Mouse (Mus musculus) neutrophil, adult 5-6 weeks (primary cell): ENCODE measurements around the gene Pprc1. TPM values are rescaled to one million over a fixed set of nuclear protein-coding genes. Genes with fewer than 3 reads are reported as not detected.

Source experiments
- ATAC-seq: fragments of 151-379, 151-347 bp; 2 replicates; pipeline ENCODE4 v1.8.0; 2017; ENCODE audit warnings: mild to moderate bottlenecking, moderate TSS enrichment; ENCODE audit not compliant: insufficient number of reproducible peaks, poor library complexity, low FRiP score, severe bottlenecking; ENCODE audit errors: extremely low read depth
- total RNA-seq: library from RNA; stranded (forward); fragments of 200-1000 nt; gene quantifications from 2 replicates; pipeline ENCODE4 v1.2.3, GENCODE M21; 2017

The Pprc1 gene
- total RNA-seq, 1 experiment from 2014 or later = 9.7 TPM

DNA sequence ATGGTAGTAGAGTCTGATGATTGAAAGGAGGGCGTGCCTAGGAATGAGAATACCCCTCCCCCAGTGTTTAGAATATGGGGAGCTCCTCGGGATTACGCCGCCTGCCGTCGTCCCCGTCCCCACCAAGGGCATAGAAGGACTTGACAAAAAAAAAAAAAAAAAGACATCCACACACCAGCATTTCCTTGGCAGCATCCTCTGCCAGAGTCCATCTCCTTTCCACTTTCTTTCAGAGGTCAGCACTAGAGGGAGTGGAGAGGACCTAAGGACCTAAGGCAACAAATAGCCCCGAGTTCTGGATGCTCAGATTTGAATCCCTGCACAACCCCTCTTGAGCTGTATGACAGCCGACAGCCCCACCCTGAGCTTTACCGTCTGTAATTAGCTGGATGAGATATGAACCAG is 1.9 kb downstream of the Pprc1 start:
- ATAC-seq = no peak

DNA sequence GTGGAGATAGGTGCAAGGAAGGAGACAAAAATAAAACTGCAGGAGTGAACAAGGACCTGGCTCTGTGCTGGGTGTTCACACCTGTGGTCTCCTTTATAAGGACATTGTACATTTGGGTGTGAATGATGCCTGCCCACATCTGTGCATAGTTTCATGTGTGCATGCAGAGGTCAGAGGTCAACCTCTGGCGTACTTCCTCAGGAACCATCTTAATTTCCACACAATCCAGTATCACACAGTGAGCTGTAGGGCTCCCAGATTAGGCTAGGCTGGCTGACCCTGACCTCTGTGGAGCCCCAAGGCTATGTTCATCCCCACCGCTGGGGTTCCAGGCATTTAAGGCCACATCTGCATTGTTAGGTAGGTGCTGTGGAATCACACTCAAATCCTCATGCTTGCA is 2.7 kb downstream of the Pprc1 start:
- ATAC-seq = no peak

DNA sequence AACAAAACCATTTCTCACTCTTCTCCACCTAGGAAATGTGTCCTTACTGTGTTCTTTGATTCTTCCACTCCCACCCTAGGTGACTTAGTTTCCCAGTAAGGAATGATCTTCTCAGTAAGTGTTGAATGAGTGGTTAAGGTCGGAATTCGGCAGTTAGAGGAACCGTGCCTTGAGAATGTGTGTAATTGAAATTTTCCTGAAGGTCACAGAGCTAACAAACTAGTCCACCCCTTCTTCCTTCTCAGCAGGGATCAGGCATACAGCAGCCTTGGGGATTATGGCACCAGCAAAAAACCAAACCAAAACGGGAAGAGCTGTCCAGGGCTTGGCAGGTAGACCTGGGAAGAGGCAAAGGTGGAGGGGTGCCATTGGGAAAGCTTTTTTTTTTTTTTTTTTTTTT is 4.4 kb downstream of the Pprc1 start:
- no peak for ATAC-seq

DNA sequence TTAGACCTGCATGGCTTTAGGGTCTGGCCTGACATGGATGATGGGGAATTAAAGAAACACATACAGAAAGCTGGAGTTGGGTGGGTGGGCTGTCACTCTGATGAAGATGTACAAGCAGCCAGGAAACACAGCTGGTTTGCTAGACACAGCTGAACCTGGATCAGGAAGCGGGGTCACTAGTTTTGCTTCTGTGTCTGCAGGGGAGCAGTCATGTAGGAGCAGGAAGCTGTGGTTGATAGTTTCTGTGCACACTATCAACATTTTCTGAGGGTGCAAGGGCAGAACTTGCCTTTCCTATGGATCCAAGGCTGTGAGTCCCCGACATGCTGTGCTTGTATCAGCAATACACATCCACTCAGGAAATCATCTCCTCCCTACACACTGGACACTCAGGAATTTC is 5.8 kb downstream of the Pprc1 start:
- ATAC-seq = peak; percentile 40; the same call in 1 of the 2 replicates

DNA sequence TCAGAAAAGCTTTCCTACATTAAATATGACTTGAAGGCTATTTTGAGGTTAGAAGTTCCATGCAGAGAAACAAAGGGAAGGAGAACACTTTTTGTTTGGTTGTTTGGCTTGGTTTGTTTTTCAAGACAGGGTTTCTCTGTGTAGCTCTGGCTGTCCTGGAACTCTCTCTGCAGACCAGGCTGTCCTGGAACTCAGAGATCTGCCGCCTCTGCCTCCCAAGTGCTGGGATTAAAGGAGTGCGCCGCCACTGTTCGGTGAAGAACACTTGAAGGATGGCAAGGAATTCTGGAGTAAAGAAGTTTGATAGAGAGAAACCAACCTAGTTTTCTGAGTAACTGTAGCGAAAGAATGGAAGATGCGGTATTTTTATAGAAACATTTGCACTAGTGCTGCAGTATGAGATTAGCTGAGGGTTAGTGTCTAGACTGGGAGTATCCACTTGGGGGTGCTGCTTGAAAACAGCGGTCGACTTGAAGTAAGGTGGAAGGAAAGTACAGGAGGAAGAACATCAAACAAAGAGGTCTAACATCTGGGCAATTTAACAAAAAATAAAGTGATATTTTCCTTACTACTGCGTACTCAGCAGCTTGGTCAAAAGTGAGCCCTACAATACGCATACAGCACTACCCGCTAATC is 11.2 kb downstream of the Pprc1 start:
- ATAC-seq = peak; percentile 82

DNA sequence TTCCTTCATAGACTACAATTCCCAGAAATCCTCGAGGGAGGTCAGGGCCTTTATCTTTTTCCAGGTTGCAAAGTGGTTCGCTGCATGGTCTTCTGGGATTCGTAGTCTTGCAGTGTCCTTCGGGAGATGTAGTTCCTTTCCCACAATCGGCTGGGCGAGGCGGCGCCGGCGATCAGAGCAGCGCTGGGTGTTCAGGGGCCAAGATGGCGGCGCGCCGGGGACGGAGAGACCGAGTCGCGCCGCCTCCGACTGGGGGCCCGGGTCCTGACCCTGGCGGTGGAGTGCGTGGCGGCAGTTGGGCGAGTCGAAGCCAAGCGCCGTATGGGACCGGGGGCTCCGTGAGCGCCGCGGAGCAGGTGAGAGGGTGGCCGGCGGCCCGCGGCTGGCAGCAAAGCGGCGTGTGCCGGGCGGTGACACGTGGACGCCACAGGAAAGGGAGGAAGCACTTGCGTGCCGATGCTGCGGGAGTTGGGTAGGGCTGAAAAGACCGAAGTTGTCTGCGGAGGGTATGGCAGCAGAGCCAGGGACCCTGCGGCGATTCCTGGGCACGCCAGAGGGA is 11.8 kb downstream of the Pprc1 start:
- peak; percentile 96 for ATAC-seq

DNA sequence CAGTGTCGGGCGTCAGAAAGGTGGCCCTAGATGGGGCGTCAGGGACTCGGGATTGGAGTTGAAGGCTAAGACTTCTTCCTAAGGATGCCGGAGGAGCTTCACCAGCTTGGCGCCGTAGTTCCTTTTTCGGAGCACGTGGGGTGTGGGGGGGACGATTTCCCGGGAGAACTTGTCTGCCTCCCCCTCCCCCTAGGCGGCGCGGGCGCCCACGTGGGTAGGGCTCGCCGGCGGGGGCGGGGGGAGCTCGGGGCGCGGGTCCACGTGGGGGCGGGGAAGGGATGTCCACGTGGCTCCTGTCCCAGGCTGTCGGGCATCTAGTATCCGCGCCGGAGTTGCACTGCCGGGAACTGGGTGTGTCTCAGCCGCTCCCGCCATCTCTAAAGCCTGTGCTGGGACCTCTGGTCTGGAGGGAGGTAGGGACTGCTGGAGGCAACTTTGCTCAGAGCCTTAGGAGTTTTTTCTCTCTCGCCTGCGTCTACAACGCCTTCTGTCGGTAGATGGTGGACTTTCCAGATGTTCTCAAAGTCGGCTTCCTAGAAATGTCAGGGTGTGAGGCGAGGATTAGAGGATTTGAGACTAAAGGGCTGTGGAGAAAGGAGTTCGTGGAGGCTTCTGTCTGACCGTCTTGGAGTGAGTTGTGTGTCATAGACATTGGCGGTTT is 12.4 kb downstream of the Pprc1 start:
- no peak for ATAC-seq

DNA sequence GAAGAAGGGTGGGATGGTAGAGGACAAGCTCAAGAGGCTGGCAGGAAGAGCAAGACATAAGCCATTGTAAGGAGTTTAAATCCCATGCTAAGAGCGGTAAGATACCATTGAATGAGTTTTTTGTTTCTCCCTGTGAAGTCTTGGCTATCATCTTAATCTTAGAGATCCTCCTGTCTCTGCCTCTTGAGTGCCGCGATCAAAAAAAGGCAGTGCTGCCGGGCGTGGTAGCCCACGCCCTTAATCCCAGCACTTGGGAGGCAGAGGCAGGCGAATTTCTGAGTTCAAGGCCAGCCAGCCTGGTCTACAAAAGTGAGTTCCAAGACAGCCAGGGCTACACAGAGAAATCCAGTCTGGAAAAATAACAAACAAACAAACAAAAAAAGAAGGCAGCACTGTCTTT is 13.8 kb downstream of the Pprc1 start:
- ATAC-seq = no peak

DNA sequence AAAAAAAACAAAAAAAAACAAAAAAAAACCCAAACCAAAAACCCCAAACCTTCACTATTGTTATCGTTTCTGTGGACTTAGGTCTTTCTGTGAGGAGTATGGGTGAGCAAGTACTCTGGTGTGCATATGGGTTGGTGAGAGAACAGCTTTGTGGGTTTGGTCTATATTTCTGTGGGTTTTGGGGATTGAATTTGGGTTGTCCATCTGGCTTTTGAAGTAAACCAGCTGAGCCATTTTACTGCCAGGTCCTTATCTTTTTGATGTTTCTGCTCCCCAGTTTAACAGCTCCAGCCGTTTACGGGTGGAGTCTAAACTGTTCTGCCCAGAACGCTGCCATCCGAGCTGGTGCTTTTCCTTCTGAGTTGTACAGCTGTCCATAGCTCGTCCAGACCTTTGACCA is 16.2 kb downstream of the Pprc1 start:
- no peak for ATAC-seq

DNA sequence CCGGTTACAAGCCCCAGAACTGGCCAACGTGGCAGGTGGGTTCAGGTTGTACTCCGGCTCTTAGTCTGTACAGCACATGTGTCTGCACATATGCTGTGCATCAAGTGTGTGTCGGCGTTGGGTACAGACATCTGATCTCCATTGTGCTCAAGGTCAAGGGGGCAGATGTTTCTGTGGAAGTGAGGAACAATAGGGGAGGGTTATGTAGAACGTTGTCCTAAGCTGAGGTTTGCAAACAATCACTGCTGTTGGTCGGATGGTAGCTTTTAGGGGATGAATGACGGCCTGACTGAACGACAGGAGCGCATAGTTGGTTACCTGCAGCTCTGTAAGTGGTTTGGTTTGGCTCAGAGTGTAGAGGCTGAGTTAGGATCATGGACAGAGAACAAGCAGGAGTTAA is 23.4 kb downstream of the Pprc1 start:
- ATAC-seq = no peak

DNA sequence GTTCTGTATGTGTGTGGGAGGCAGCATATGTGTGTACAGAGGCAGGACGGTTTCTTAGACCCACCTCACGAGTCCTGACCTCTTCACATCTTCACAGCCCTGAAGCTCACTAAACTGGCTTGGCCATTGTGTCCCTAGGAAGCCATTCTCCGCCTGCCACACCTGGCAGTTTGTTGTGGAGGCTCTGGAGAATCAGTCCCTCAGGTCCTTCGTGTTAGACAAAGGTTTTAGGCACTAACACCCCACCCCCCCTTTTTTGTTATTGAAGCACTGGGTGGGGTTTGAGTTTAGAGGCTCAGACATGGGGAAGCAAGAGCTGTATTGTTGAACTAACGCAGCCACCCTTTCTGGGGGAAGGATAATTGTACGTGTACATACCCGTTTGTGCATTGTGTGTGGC is 28.6 kb downstream of the Pprc1 start:
- no peak for ATAC-seq

DNA sequence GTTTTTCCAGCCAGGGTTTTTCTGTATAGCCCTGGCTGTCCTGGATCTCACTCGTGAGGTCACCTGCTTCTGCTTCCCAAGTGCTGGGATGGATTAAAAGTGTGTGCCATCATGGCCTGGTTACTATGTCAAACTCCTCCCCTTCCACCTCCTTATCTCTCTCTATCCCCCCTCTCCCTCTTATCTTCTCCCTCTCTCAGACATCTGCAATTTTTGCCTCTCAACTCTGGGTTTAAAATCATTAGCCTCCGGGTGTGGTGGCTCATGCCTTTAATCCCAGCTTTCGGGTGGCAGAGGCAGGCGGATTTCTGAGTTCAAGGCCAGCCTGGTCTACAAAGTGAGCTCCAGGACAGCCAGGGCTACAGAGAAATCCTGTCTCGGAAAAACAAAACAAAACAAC is 29.6 kb downstream of the Pprc1 start:
- ATAC-seq = no peak

DNA sequence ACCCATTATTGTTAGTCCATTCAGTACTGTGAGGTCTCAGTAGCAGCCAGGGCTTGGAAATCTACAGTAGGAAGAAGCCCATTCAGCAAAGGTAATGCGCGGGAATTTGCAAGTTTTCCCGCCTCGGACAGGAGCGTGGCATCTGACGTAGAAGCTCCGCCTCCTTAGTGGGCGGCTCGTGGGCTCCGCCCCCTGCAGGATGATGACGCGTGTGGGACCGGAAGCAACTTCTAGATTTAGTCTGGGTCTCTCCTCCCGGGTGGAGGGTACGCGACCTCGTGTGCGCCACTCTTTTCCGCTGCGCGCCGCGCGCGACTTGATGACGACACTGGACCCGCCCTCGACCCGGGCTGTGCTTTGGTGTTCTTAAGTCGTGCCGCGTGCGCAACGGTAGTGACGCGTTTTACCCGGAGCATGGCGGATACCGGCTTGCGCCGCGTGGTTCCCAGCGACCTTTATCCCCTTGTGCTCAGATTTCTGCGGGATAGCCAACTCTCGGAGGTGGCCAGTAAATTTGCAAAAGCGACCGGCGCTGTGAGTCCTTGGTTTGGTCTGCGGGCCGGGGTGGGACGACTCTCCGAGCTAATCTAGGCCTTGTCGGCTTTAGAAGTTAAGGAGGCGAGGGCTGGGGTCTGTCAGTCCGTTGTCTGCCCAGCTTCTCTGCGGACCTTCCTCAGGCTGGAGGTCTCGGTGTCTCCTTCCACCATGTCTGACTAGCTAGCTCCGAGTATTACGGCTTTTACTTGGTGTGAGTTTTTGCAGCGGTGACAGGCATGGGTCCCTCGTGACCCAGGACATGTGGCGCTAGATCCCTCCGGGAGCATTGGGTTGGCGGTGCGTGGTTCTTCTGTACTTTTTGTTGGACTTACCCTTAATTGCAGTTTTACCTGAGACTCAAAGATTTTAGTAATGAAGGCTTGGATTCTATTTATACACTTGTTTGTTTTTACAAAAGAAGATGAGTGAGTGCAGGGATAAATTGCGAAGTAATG is 31.2 kb downstream of the Pprc1 start, which contains the start of gene Nolc1:
Gene Nolc1, plus strand, starts transcription at position 248 of the 992 bp plus-strand sequence.
- peak; percentile 96 for ATAC-seq

DNA sequence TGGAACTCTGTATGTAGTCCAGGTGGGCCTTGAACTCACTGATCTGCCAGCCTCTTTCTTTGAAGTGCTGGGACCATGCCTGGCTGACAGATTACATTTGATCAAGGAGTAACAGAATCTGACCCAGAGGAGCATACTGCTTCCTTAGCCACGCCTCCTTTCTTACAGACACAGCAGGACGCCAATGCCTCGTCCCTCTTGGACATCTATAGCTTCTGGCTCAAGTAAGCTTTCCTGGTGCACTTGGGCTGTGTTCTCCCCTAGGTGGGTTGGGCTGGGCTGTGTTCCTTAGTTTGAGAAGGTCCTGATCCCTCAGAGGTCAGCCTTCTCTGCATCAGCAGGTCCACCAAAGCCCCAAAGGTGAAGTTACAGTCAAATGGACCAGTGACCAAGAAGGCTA is 33.8 kb downstream of the Pprc1 start:
- ATAC-seq = no peak

DNA sequence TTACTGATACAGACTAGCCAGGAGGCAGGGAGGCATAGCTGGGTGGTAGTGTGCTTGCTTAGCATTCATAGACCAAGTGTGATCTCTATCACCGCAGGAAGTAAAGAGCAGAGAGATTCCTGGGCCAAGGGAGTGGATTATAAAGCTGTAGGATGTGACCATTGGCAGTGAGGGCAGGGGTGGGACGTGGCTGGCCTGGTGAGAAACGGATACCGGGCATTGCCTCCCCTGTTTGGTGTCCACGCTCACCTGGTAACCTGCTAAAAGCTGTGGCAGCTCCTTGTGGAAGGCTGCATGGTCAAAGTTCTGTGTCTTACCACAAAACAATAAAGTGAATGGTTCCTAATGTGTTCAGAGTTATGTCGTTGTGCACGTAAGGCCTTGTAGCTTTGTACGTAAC is 40.5 kb downstream of the Pprc1 start:
- no peak for ATAC-seq

DNA sequence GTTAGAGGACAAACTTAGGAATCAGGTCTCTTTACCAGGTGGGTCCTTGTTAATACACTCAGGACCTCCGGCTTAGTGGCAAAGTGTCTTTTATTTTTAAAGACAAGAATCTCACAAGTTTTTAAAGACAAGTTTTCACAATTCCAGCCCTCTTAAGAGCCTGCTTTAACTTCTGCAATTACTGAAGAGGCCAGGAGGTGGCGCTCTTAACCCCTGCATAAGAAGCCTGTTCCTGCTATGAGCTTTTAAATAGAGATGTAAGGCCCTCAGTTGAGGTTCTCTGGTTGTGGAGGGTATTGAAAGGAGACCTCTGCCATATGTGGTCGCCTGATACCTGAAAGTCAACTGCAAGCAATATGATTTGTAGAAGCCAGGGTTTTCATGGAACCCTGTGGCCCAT is 41.7 kb downstream of the Pprc1 start:
- 0 out of 2 replicates have a peak, but pooled peaks have one; percentile 48 for ATAC-seq

DNA sequence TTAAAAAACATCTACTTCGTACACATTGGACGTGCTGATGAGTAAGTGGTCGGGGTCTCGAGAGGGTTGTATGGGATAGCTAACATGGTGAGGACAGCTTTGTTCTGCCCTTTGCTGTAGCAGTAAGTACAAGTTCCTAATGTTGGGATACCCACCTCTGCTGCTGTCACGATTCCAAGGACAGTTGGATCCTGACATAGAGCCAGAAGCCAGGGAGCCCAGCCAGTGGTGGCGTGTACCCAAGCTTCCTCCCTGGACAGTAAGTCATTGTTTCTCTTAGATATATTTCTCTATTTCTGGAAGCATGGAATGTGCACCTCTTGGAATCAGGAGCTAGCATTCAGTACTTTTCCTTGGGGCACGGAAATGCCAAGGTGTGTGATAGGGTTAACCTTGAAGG is 43.2 kb downstream of the Pprc1 start:
- ATAC-seq = no peak

DNA sequence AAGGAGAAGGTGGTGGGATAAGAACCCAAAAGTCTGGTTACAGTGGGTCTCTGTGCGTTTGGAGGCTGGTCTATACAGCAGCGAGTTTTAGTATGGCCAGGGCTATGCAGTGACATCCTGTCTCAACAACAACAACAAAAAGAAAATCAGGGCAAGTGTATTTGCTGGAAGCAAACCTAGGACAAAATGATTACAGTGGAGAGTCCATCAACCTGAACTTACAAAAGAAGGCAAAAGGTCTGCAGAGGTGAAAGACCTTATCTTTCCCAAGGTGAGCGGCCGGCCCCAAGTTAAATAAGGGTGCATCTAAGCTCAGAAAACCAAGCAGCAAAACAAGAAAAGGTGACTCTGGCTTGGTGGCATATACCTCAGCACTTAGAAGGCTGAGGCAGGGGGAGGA is 47.0 kb downstream of the Pprc1 start:
- no peak for ATAC-seq

DNA sequence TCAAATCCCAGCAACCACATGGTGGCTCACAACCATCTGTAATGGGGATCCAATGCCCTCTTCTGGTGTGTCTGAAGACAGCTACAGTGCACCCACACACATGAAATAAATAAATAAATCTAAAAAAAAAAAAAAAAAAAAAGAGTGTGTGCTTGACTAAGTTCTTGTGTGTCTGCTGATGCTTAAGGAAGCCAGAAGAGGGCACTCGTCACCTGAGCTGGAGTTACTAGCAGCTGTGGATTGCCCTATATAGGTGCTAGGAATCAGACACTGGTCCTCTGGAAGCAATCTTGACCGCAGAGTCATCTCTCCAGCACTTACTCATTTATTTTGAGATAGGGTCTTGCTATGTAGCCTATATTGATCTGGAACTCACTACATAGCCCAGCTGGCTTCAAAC is 49.5 kb downstream of the Pprc1 start:
- ATAC-seq = no peak
